Mouse (Mus musculus): ENCODE data around the gene E2f4. TPM values are rescaled to one million over a fixed set of nuclear protein-coding genes. Genes with fewer than 3 reads are reported as not detected.
A peak's percentile ranks its signal among the peaks of the same experiment; 100 is the strongest.

Gene E2f4
- polyA plus RNA-seq, 1 experiment from 2014 or later = 80.4 TPM

DNA sequence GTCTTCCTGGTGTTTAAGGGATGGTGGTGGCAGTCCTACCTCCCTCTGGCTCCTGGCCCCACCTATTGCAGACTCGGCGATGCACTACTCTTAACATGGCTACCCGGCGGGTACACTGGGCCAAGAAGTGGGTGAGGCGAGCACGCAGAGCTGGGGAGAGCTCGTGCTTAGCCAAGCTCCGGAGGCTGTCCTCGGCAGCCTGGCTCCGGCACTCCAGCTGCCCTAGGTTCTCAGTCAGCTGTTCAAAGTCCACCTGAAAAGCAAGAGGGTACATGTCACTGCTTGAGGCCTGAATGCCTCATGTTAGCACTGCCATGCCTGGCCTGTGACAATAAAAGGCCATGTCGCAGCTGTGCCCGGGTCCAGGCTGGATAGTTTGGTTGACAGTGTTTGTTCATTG lies 32.9 kb downstream of the E2f4 start:
- no peak overlapping the region for H3K27ac ChIP-seq
- H3K4me3 ChIP-seq (replicated peaks) = no peak overlapping the region
- no peaks in the 10 kb centered on the region for H3K9me3 ChIP-seq
- H3K9ac ChIP-seq = no peak overlapping the region
- ATAC-seq (ENCODE audit: insufficient read depth, low FRiP score, low read depth) = no peak
- no peaks in the 10 kb centered on the region for H3K27me3 ChIP-seq (replicated peaks)
- 92% methylated on average over 12 of the region's 12 CpGs for WGBS
- peaks cover 13% of the 10 kb centered on the region for H3K4me1 ChIP-seq
- H3K36me3 ChIP-seq = peaks cover 48% of the 10 kb centered on the region
- no peak overlapping the region for H3K4me2 ChIP-seq

DNA sequence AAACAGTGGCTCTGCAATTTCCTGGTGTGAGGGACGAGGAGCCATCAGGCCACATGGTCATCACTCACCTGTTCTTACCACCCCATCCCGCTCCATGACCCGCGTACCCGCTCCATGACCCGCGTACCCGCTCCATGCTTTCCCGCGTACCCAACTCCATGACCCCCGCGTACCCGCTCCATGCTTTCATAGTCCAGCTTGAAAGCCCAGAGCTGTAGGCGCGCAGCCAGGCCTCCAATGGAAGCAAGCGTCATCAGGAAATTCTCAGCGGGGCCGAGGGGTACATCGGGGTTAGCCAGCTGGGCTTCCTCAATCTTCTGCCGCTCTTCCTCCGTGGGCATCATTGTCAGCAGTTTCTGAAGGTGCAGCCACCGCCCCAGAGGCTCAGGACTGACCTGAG lies 34.0 kb downstream of the E2f4 start:
- Histone ChIP-seq H3K27me3 (replicated peaks) (no peaks in the 10 kb centered on the region), H3K9ac (no peak overlapping the region), H3K36me3 (peaks cover 60% of the 10 kb centered on the region), H3K4me1 (peaks cover 10% of the 10 kb centered on the region), H3K9me3 (no peaks in the 10 kb centered on the region), H3K4me2 (no peak overlapping the region), H3K4me3 (replicated peaks) (no peak overlapping the region), H3K27ac (no peak overlapping the region)
- 92% methylated on average over 22 of the region's 22 CpGs for WGBS
- no peak for ATAC-seq (ENCODE audit: insufficient read depth, low FRiP score, low read depth)

DNA sequence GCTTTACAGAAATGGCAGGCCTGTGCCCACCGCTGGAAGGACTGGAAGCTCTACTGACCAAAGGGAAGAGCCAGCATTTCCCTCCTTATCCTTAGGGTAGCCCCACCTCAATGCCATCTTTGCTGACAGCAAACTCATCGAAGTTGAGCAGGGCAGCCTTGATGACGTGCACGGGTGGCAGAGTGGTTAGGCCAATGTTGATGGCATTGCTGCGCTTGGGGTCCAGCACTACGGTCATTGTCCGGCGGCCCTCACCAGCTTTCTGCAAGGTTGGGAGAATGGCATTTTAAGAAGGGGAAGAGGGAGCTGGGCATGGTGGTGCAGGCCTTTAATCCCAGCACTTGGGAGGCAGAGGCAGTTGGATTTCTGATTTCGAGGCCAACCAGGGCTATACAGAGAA lies 34.5 kb downstream of the E2f4 start:
- H3K9ac ChIP-seq = no peak overlapping the region
- no peaks in the 10 kb centered on the region for H3K9me3 ChIP-seq
- ATAC-seq (ENCODE audit: insufficient read depth, low FRiP score, low read depth) = no peak
- WGBS = 95% methylated on average over 9 of the region's 9 CpGs
- no peaks in the 10 kb centered on the region for H3K27me3 ChIP-seq (replicated peaks)
- H3K4me2 ChIP-seq = no peak overlapping the region
- H3K4me1 ChIP-seq = peaks cover 10% of the 10 kb centered on the region
- H3K27ac ChIP-seq = no peak overlapping the region
- no peak overlapping the region for H3K4me3 ChIP-seq (replicated peaks)
- peaks cover 64% of the 10 kb centered on the region for H3K36me3 ChIP-seq

DNA sequence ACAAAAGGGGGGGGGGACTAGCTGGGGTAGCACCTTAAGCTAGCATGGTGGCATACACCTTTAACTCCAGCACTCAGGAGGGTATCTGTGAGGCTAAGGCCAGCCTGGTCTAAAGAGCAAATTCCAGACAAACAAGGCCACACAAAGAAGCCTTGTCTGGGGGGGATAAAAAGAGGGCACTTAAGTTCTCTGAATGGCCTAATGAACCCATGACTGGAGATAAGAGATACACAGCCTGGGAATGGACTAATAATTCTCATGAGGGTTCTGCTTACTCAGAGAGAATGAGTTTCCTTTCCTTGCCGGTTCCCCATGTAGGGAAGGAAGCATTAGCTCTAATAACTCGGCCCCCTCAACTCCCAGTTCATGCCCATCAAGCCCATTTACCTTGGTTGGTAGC lies 35.1 kb downstream of the E2f4 start:
- H3K27ac ChIP-seq = no peak overlapping the region
- WGBS = 57% methylated on average over 2 of the region's 2 CpGs
- H3K4me1 ChIP-seq = 0 out of 2 replicates have a peak, but pooled peaks cover 6% of the 10 kb centered on the region
- H3K9ac ChIP-seq = no peak overlapping the region
- H3K4me3 ChIP-seq (replicated peaks) = no peak overlapping the region
- no peak overlapping the region for H3K4me2 ChIP-seq
- peak; percentile 32; the same call in 1 of the 2 replicates for ATAC-seq (ENCODE audit: insufficient read depth, low FRiP score, low read depth)
- H3K27me3 ChIP-seq (replicated peaks) = no peaks in the 10 kb centered on the region
- H3K36me3 ChIP-seq = peaks cover 68% of the 10 kb centered on the region
- no peaks in the 10 kb centered on the region for H3K9me3 ChIP-seq

DNA sequence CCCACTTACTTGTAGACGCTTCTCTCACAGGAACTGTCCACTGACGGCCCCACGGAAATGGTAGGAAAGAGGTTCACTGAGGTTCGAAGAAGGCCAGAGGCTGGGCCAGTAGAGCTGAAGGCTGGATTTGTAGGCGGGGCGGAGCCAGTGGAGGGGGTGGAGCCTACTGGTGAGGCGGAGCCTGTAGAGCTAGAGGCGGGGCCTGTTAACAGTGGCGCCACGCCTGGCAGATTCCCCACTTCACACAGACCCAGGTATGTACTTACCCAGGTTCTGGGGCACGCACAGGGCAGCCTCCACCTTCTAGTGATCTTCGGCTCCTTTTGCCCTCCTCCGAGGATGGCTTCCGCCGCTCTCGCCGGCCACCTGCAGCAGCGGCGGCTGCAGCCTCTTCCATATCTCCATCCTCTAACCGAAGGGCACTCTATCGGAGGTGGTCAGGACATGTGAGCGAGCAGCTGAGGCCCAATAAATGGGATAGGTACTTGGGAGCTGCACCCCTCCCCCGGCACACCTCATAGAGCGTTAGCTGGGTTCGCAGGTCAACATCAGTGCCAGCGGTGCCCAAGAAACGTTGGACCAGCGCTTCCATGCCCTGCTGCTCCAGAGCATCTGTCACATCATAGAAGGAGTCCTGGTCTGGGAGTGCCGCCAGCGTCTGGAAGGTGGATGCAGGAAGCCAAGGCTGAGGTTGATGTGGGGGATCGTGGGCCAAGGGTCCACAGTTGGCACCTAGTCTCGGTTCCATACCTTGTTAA lies 39.1 kb downstream of the E2f4 start:
- Histone ChIP-seq H3K4me3 (replicated peaks) (no peak overlapping the region), H3K9ac (no peak overlapping the region), H3K4me1 (peaks cover 22% of the 10 kb centered on the region), H3K27me3 (replicated peaks) (no peaks in the 10 kb centered on the region), H3K4me2 (no peak overlapping the region), H3K36me3 (peaks cover 45% of the 10 kb centered on the region), H3K9me3 (no peaks in the 10 kb centered on the region), H3K27ac (no peak overlapping the region)
- WGBS = 70% methylated on average over 32 of the region's 32 CpGs
- no peak for ATAC-seq (ENCODE audit: insufficient read depth, low FRiP score, low read depth)

DNA sequence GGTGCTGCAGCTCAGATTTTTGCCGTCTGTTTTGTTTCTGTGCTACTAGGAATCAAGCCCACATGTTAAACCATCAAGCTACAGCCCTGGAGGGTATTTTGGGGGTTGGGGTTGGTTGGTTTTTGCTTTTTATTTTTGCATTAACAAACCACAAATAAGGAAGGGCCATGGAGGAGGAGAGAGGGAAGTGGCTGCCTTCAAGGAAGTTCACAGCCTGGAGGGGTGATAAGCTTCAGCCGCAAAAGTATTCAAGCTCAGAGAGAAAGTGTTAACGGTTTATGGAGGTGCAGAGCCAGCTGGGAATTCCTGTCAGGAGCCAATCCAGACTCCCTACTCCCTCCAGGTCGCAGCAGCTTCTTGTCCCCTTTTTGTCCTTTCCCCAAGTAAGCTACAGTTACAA lies 41.5 kb downstream of the E2f4 start:
- H3K9ac ChIP-seq = no peak overlapping the region
- peak overlapping the region; percentile 13; the same call in 1 of the 2 replicates for H3K27ac ChIP-seq
- no peak overlapping the region for H3K4me2 ChIP-seq
- H3K4me3 ChIP-seq (replicated peaks) = no peak overlapping the region
- no peaks in the 10 kb centered on the region for H3K27me3 ChIP-seq (replicated peaks)
- H3K36me3 ChIP-seq = peaks cover 34% of the 10 kb centered on the region
- 39% methylated on average over 4 of the region's 4 CpGs for WGBS
- peaks cover 32% of the 10 kb centered on the region for H3K4me1 ChIP-seq
- H3K9me3 ChIP-seq = no peaks in the 10 kb centered on the region
- no peak for ATAC-seq (ENCODE audit: insufficient read depth, low FRiP score, low read depth)

DNA sequence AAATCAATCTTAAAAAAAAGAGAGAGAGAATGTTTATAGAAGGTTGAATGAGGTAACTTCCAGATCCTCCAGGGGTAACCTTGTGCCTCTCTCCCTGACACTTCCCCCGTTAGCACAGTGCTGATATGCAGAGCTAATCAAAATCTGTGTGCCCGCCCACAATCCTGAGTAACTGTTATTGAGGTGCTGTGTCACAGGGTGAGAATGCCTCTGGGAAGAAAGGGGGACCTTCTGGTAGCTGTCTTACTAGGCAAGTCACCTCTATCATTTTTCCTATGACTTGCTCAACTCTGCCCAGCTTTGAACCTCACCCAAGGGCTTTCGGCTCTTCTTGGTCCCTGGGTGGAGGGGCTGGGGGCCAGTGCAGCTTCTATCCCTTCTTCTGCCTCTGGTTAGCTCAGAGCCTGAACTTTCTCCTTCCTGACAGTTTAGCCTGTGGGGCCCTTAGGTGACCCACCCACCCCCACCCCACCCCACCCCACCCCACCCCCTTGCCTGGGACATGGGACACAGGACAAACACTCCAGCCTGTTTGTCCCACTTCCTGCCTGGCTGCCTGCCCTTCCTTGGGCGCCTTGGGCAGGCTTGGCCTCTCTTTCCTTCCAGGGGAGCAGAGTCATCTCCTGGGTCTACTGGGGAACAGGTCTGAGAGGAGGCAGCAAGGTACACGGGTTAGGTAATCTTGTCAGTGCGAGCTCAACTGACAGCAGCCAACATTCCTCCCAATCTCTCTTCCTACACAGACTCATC lies 42.6 kb downstream of the E2f4 start:
- H3K27ac ChIP-seq = peak overlapping the region; percentile 66; the same call in 1 of the 2 replicates
- H3K4me1 ChIP-seq = peaks cover 41% of the 10 kb centered on the region
- no peak overlapping the region for H3K4me2 ChIP-seq
- no peak overlapping the region for H3K9ac ChIP-seq
- H3K4me3 ChIP-seq (replicated peaks) = no peak overlapping the region
- peaks cover 26% of the 10 kb centered on the region for H3K36me3 ChIP-seq
- WGBS = 63% methylated on average over 6 of the region's 6 CpGs
- no peaks in the 10 kb centered on the region for H3K9me3 ChIP-seq
- no peaks in the 10 kb centered on the region for H3K27me3 ChIP-seq (replicated peaks)
- ATAC-seq (ENCODE audit: insufficient read depth, low FRiP score, low read depth) = peak; percentile 57

DNA sequence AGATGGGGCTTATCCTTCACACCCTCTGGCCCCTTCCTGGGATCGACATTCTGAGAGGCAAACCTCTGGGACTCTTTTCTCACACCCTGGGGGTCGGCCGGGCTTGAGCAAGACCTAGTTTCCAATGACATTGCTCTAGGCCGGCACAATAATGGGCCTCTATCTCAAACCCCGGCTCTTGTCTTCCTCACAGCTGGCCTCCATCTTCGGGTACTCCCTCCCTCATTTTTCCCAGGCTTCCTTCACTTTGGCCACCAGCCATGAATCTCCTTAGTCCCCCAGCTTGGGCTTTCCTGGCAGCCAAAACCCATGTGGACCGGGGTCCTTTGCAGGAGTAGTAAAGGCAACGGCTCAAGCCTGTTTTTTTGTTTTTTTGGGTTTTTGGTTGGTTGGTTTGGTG lies 43.9 kb downstream of the E2f4 start:
- Histone ChIP-seq H3K4me1 (peaks cover 52% of the 10 kb centered on the region), H3K27me3 (replicated peaks) (no peaks in the 10 kb centered on the region), H3K4me3 (replicated peaks) (no peak overlapping the region), H3K9me3 (no peaks in the 10 kb centered on the region), H3K36me3 (peaks cover 15% of the 10 kb centered on the region), H3K9ac (no peak overlapping the region), H3K4me2 (no peak overlapping the region), H3K27ac (peak overlapping the region; percentile 66)
- no peak for ATAC-seq (ENCODE audit: insufficient read depth, low FRiP score, low read depth)
- WGBS = 27% methylated on average over 8 of the region's 8 CpGs

DNA sequence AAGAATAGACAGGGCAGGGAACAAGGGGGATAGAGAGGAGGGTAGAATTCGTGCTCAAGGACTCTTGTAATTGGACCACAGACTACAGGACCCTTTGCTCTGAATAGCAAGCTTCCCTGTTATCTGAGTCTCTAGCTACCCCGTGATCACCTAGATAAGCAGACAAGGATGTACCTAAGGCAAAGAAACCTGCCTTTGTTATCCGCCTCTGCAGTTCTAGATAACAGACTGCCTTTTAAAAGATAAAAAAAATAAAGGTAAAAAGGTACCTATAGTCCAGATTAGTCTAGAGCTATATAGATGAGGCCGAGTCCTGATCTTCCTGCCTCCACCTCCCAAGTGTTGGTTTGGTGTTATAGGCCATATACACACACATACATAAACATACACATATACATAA lies 45.3 kb downstream of the E2f4 start:
- Histone ChIP-seq H3K9ac (no peak overlapping the region), H3K4me3 (replicated peaks) (no peak overlapping the region), H3K4me1 (peaks cover 59% of the 10 kb centered on the region), H3K27me3 (replicated peaks) (no peaks in the 10 kb centered on the region), H3K4me2 (no peak overlapping the region), H3K36me3 (0 out of 2 replicates have a peak, but pooled peaks cover 6% of the 10 kb centered on the region), H3K27ac (peak overlapping the region; percentile 61; the same call in 1 of the 2 replicates), H3K9me3 (no peaks in the 10 kb centered on the region)
- no peak for ATAC-seq (ENCODE audit: insufficient read depth, low FRiP score, low read depth)
- WGBS = 57% methylated on average over 4 of the region's 4 CpGs

DNA sequence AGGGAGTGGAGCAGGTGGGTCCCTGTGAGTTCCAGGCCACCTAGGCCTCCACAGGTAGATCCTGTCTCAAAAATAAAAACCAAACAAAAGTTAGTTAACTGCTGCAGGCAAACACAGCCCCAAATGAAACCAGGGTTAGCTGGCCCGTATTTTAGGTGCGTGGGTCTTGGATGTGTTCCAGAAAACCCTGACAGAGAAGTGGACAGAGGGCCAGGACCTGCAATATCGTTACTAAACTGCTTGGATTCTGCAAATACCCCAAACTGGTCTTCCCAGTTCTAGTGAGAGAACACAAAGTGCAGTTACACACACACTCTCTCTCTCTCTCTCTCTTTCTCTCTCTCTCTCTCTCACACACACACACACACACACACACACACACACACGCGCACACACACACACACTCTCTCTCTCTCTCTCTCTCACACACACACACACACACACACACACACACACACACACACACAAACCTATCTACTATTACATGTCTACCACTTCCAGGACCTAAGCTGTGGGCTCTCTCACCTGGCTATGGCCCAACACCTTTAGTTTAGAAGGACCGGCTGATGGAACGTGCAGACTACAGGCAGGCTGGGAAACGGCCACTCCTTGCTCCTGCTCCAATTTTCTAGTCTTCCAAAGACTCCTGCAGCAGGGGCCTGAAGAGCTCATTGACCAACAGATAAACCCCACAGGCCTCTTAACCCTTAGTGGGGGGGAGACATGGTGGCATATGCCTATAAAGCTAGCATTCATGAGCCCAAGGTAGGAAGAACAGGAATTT lies 46.5 kb downstream of the E2f4 start:
- Histone ChIP-seq H3K9ac (no peak overlapping the region), H3K4me2 (peak overlapping the region; percentile 3; the same call in 1 of the 2 replicates), H3K36me3 (no peaks in the 10 kb centered on the region), H3K4me3 (replicated peaks) (no peak overlapping the region), H3K27ac (peak overlapping the region; percentile 61), H3K9me3 (no peaks in the 10 kb centered on the region), H3K27me3 (replicated peaks) (no peaks in the 10 kb centered on the region), H3K4me1 (peaks cover 55% of the 10 kb centered on the region)
- 50% methylated on average over 8 of the region's 8 CpGs for WGBS
- ATAC-seq (ENCODE audit: insufficient read depth, low FRiP score, low read depth) = no peak

DNA sequence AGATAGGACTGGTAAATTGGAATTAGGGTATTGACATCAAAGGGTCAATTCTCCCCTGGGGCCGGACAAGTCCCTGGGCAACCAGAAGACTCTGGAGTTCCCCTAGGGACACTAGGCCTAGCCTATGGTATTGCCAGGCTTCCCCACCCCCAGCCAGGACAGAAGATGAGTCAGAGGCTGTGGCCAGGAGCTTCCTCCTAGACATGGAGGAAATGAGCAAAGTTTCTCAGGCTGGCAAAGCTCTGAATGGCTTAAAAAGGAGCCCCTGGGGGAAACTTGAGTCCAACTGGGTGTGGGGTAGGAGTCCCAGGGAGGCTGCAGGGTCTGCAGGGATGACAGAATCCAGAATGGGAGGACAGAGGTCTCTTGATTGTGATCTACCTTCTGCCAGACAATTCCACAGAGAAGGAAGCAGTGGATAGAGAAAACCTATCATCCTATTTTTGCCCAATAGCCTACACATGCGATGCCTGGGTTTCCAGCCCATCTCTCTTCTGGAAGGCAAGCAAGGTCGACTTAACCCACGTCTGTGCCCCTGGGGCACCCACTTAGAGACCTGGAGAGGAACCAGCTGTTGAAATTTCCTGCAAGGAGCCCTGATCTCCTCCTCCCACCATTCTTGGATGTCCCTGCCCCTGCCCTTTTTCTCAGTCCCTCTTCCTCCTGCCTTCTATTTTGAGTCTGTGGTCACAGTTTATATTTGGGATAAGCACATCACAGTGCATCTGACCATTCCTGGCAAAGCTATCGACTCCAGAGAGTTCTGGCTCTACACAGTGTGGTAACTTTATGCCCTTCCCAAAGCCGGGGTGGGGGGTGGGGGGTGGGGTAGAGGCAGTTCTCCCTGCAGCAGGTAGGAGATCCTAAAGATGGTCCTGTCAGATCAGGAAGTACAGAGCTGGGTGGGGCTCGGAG lies 47.9 kb downstream of the E2f4 start:
- Histone ChIP-seq H3K27me3 (replicated peaks) (0 out of 2 replicates have a peak, but pooled peaks cover 5% of the 10 kb centered on the region), H3K27ac (peak overlapping the region; percentile 88), H3K4me3 (replicated peaks) (no peak overlapping the region), H3K36me3 (no peaks in the 10 kb centered on the region), H3K4me1 (peaks cover 52% of the 10 kb centered on the region), H3K9ac (no peak overlapping the region), H3K4me2 (peak overlapping the region; percentile 96), H3K9me3 (no peaks in the 10 kb centered on the region)
- WGBS = 33% methylated on average over 7 of the region's 7 CpGs
- no peak for ATAC-seq (ENCODE audit: insufficient read depth, low FRiP score, low read depth)

All from stomach, embryonic 15.5 days (tissue).